18 mouse cellular contexts compared by ENCODE assay signal in genomic region chr2:28117490-28118308, GRCm38 (mm10). TPM values are rescaled to one million over a fixed set of nuclear protein-coding genes. Genes with fewer than 3 reads are reported as not detected.
A peak's percentile ranks its signal among the peaks of the same experiment; 100 is the strongest.
DNase-seq lines count a peak whose midpoint lies in the region; ATAC-seq and TF ChIP-seq lines count a peak whose summit lies in the region.
"Had no signal": no experiment of that assay in that cellular context is flagged by ENCODE, and none has a peak within 500 bp of the region (broad histone marks: within the 10 kb centered on the region; RNA-seq: fewer than 3 reads in every experiment).

No protein-coding gene starts in this region.

- peaks cover 2% of the 10 kb centered on the region; the same call in 1 of the 2 replicates for H3K9me3 ChIP-seq in forebrain, embryonic 13.5 days (replicated peaks)
- no peaks in the 10 kb centered on the region for H3K9me3 ChIP-seq in forebrain, embryonic 11.5 days (ENCODE audit: control insufficient read depth, low read length)
- no peaks in the 10 kb centered on the region for H3K9me3 ChIP-seq in forebrain, postnatal 0 days (ENCODE audit: low read length)
- no peaks in the 10 kb centered on the region; the same call in 1 of the 2 replicates for H3K9me3 ChIP-seq in midbrain, embryonic 12.5 days
- no peaks in the 10 kb centered on the region for H3K9me3 ChIP-seq in neural tube, embryonic 14.5 days (ENCODE audit: control insufficient read depth, low read length)
- H3K9me3 ChIP-seq: embryonic facial prominence, embryonic 12.5 days; stomach, embryonic 15.5 days had no signal

- DNase-seq in forebrain, embryonic 11.5 days (ENCODE audit: low spot score) = no peak
- no peak for DNase-seq in forebrain, postnatal 0 days
- DNase-seq in adrenal gland, postnatal 36 days = no peak
- no peak for DNase-seq in left cerebral cortex, adult 8-10 months (ENCODE audit: low spot score in 2 of 2)
- DNase-seq in gastrocnemius, postnatal 10 days = no peak
- DNase-seq: cerebellum, adult 9-10 months; lung, embryonic 14.5 days had no signal

- H3K4me3 ChIP-seq in forebrain, embryonic 13.5 days = no peak overlapping the region
- no peak overlapping the region for H3K4me3 ChIP-seq in forebrain, embryonic 11.5 days (ENCODE audit: low read depth, low read length)
- H3K4me3 ChIP-seq in forebrain, postnatal 0 days (ENCODE audit: low read depth, low read length) = no peak overlapping the region
- H3K4me3 ChIP-seq in midbrain, embryonic 12.5 days = no peak overlapping the region
- no peak overlapping the region for H3K4me3 ChIP-seq in neural tube, embryonic 14.5 days (ENCODE audit: low read depth, low read length)
- H3K4me3 ChIP-seq: embryonic facial prominence, embryonic 12.5 days; kidney, embryonic 15.5 days; stomach, embryonic 15.5 days had no signal

- no peak overlapping the region for H3K9ac ChIP-seq in forebrain, embryonic 13.5 days
- H3K9ac ChIP-seq in forebrain, embryonic 11.5 days (ENCODE audit: low read length) = no peak overlapping the region
- no peak overlapping the region for H3K9ac ChIP-seq in forebrain, postnatal 0 days
- H3K9ac ChIP-seq in midbrain, embryonic 12.5 days (replicated peaks) = no peak overlapping the region
- H3K9ac ChIP-seq in neural tube, embryonic 14.5 days (replicated peaks; ENCODE audit: low read depth, low read length) = no peak overlapping the region
- H3K9ac ChIP-seq: embryonic facial prominence, embryonic 12.5 days; kidney, embryonic 15.5 days; lung, embryonic 14.5 days; stomach, embryonic 15.5 days had no signal

- no peaks in the 10 kb centered on the region for H3K36me3 ChIP-seq in forebrain, embryonic 13.5 days (ENCODE audit: poor library complexity, severe bottlenecking)
- no peaks in the 10 kb centered on the region for H3K36me3 ChIP-seq in forebrain, embryonic 11.5 days (ENCODE audit: control insufficient read depth, insufficient read depth, low read length)
- no peaks in the 10 kb centered on the region for H3K36me3 ChIP-seq in forebrain, postnatal 0 days (ENCODE audit: insufficient read depth)
- no peaks in the 10 kb centered on the region for H3K36me3 ChIP-seq in midbrain, embryonic 12.5 days
- H3K36me3 ChIP-seq in neural tube, embryonic 14.5 days (ENCODE audit: control insufficient read depth, insufficient read depth, low read length) = no peaks in the 10 kb centered on the region
- H3K36me3 ChIP-seq: embryonic facial prominence, embryonic 12.5 days; kidney, embryonic 15.5 days; stomach, embryonic 15.5 days had no signal

- ATAC-seq in forebrain, embryonic 13.5 days = peak; percentile 61; the same call in 1 of the 2 replicates
- ATAC-seq in forebrain, embryonic 11.5 days (replicated peaks; ENCODE audit: low FRiP score) = no peak
- peak; percentile 36; the same call in 1 of the 2 replicates for ATAC-seq in forebrain, postnatal 0 days
- peak; percentile 87 for ATAC-seq in midbrain, embryonic 12.5 days (ENCODE audit: low FRiP score, low read depth)
- peak; percentile 89 for ATAC-seq in neural tube, embryonic 14.5 days (ENCODE audit: low read depth)
- ATAC-seq: inflammation-experienced regulatory T-cells, adult 6 months had no signal

- H3K27ac ChIP-seq in forebrain, embryonic 13.5 days = 0 out of 2 replicates have a peak overlapping the region, but pooled peaks have one; percentile 0
- H3K27ac ChIP-seq in forebrain, embryonic 11.5 days (ENCODE audit: low read depth, low read length) = no peak overlapping the region
- no peak overlapping the region for H3K27ac ChIP-seq in forebrain, postnatal 0 days (ENCODE audit: low read depth, low read length)
- H3K27ac ChIP-seq in midbrain, embryonic 12.5 days (replicated peaks) = peak overlapping the region; percentile 71
- no peak overlapping the region for H3K27ac ChIP-seq in neural tube, embryonic 14.5 days (ENCODE audit: low read depth, low read length)
- H3K27ac ChIP-seq: embryonic facial prominence, embryonic 12.5 days; kidney, embryonic 15.5 days; stomach, embryonic 15.5 days had no signal

- H3K4me1 ChIP-seq in forebrain, embryonic 13.5 days = peaks cover 26% of the 10 kb centered on the region
- 0 out of 2 replicates have a peak, but pooled peaks cover 2% of the 10 kb centered on the region for H3K4me1 ChIP-seq in forebrain, embryonic 11.5 days (replicated peaks; ENCODE audit: control insufficient read depth, insufficient read depth, low read length)
- H3K4me1 ChIP-seq in forebrain, postnatal 0 days (ENCODE audit: insufficient read depth) = no peaks in the 10 kb centered on the region
- H3K4me1 ChIP-seq in midbrain, embryonic 12.5 days = peaks cover 26% of the 10 kb centered on the region
- H3K4me1 ChIP-seq in neural tube, embryonic 14.5 days (ENCODE audit: control insufficient read depth, insufficient read depth, low read length) = 0 out of 2 replicates have a peak, but pooled peaks cover 14% of the 10 kb centered on the region
- H3K4me1 ChIP-seq: embryonic facial prominence, embryonic 12.5 days; stomach, embryonic 15.5 days had no signal

- 42% methylated on average over 11 of the region's 11 CpGs for WGBS in forebrain, embryonic 13.5 days
- 61% methylated on average over 11 of the region's 11 CpGs for WGBS in forebrain, embryonic 11.5 days
- 31% methylated on average over 11 of the region's 11 CpGs for WGBS in forebrain, postnatal 0 days
- 47% methylated on average over 11 of the region's 11 CpGs for WGBS in midbrain, embryonic 12.5 days
- WGBS in neural tube, embryonic 14.5 days = 26% methylated on average over 11 of the region's 11 CpGs

- H3K4me2 ChIP-seq in forebrain, embryonic 13.5 days = no peak overlapping the region
- H3K4me2 ChIP-seq in forebrain, embryonic 11.5 days (ENCODE audit: low read depth, low read length, severe bottlenecking) = no peak overlapping the region
- no peak overlapping the region for H3K4me2 ChIP-seq in forebrain, postnatal 0 days (ENCODE audit: low read depth)
- H3K4me2 ChIP-seq in midbrain, embryonic 12.5 days (replicated peaks) = no peak overlapping the region
- no peak overlapping the region for H3K4me2 ChIP-seq in neural tube, embryonic 14.5 days (ENCODE audit: low read depth, low read length)
- H3K4me2 ChIP-seq: embryonic facial prominence, embryonic 12.5 days; kidney, embryonic 15.5 days; lung, embryonic 14.5 days; stomach, embryonic 15.5 days had no signal

- no peak for TF ChIP-seq CTCF in forebrain, postnatal 0 days (IDR thresholded peaks at IDR 0.05; ENCODE audit: low read depth)

- H3K27me3 ChIP-seq in forebrain, embryonic 13.5 days = no peaks in the 10 kb centered on the region
- no peaks in the 10 kb centered on the region; the same call in 1 of the 2 replicates for H3K27me3 ChIP-seq in forebrain, embryonic 11.5 days (ENCODE audit: control insufficient read depth, insufficient read depth, low read length)
- no peaks in the 10 kb centered on the region for H3K27me3 ChIP-seq in forebrain, postnatal 0 days (ENCODE audit: insufficient read depth, low read length)
- peaks cover 9% of the 10 kb centered on the region; the same call in 1 of the 2 replicates for H3K27me3 ChIP-seq in midbrain, embryonic 12.5 days
- no peaks in the 10 kb centered on the region for H3K27me3 ChIP-seq in neural tube, embryonic 14.5 days (ENCODE audit: control insufficient read depth, insufficient read depth, low read length)
- H3K27me3 ChIP-seq: embryonic facial prominence, embryonic 12.5 days; stomach, embryonic 15.5 days had no signal

RNA-seq across cellular contexts. Expression of gene Fcnb, which starts 33.0 kb away (rescaled TPM):
- not detected in 2 replicates for polyA plus RNA-seq in forebrain, embryonic 13.5 days (2015; fragmentation: Nextera tagmentation; extraction: Ambion mirVana)
- 0.41 TPM in 1 of 2 replicates, not detected in the other for polyA plus RNA-seq in forebrain, embryonic 11.5 days (2014; fragmentation: Nextera tagmentation; extraction: Ambion mirVana)
- not detected in 2 replicates for total RNA-seq in forebrain, postnatal 0 days (2014; rRNA removed)
- polyA plus RNA-seq in forebrain, postnatal 0 days (2015; fragmentation: Nextera tagmentation; extraction: Ambion mirVana) = not detected in 2 replicates
- 0.35 TPM in 1 of 2 replicates, not detected in the other for polyA plus RNA-seq in midbrain, embryonic 12.5 days (2016; fragmentation: Nextera tagmentation; extraction: Ambion mirVana)
- polyA plus RNA-seq in neural tube, embryonic 14.5 days (2014; fragmentation: Nextera tagmentation; extraction: Ambion mirVana) = 0.23 TPM in 1 of 2 replicates, not detected in the other
- total RNA-seq in adrenal gland, postnatal 36 days (2021) = not detected
- not detected for total RNA-seq in left cerebral cortex, adult 8-10 months (2022)
- under 1 TPM in 1 of 2 experiments, not detected in 1; 0.45 TPM for total RNA-seq in gastrocnemius, postnatal 10 days (2021)
- total RNA-seq: adrenal gland, adult 18-20 months; left cerebral cortex, postnatal 25 days; liver, adult 2 months had no signal
- polyA plus RNA-seq: embryonic facial prominence, embryonic 12.5 days; gonadal fat pad, adult 2 months; inflammation-experienced regulatory T-cells, adult 6 months; liver, adult 2 months; lung, embryonic 14.5 days had no signal

Comparison
In these comparisons a context has a peak if more than half of its experiments do, and no peak if none do; other contexts are left out.
1. H3K27ac ChIP-seq: peak in forebrain, embryonic 13.5 days (single experiment) and midbrain, embryonic 12.5 days (single experiment); none in forebrain, embryonic 11.5 days (single experiment), forebrain, postnatal 0 days (single experiment) and neural tube, embryonic 14.5 days (single experiment).